Comparison of ENCODE assay signal across 8 mouse cellular contexts in the genomic region with DNA sequence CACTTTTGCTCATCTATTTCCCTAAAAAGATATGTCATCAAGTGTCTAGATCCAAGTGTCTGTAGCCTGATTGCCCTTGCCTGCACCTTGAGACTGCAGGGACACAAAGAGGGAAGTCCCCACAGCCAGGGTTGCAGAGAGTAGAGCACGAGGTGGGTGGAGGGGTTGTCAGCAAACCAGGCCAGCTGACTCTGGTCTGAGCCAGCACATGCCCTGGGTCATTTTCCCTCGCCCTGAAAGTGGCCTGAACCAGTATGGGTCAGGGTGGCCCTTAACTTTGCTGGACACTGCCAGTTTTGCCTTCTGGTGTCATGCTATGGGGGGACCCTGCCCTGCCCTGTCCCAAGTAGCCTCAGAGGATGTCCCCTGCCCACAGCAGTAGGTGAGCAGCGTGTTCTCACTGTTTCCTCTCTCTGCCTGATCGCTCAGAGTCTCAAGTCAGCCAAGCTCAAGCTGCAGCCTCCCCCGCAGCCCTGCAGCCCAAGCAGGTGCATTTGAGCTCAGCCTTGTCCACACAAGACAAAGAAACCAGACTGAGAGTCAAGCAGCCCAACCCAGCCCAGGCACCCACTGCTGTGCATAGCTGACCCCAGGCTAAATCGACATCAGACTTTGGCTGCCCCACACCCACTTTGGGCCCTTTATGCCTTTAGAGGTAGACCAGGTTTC. TPM values are rescaled to one million over a fixed set of nuclear protein-coding genes. Genes with fewer than 3 reads are reported as not detected.
DNase-seq lines count a peak whose midpoint lies in the region; ATAC-seq and TF ChIP-seq lines count a peak whose summit lies in the region.

No protein-coding gene starts in this region.

- H3K9ac ChIP-seq in forebrain, embryonic 13.5 days: no peak overlapping the region
- 0 out of 2 replicates have a peak overlapping the region, but pooled peaks have one; percentile 31 for H3K9ac ChIP-seq in intestine, postnatal 0 days (ENCODE audit: low read depth, low read length)
- H3K9ac ChIP-seq in lung, embryonic 14.5 days: peak overlapping the region; percentile 20; the same call in 1 of the 2 replicates

- ATAC-seq in forebrain, embryonic 13.5 days: no peak
- peak; percentile 34 for ATAC-seq in intestine, postnatal 0 days
- no peak for ATAC-seq in lung, embryonic 14.5 days (ENCODE audit: insufficient read depth)
- ATAC-seq in cerebellum, adult (ENCODE audit: insufficient number of reproducible peaks, low FRiP score, low TSS enrichment): no peak

- H3K9me3 ChIP-seq in forebrain, embryonic 13.5 days (replicated peaks): no peaks in the 10 kb centered on the region
- no peaks in the 10 kb centered on the region for H3K9me3 ChIP-seq in intestine, postnatal 0 days (ENCODE audit: control insufficient read depth)
- no peaks in the 10 kb centered on the region for H3K9me3 ChIP-seq in lung, embryonic 14.5 days (ENCODE audit: low read depth, low read length)

- H3K27me3 ChIP-seq in forebrain, embryonic 13.5 days: no peaks in the 10 kb centered on the region
- no peaks in the 10 kb centered on the region for H3K27me3 ChIP-seq in intestine, postnatal 0 days (replicated peaks; ENCODE audit: control insufficient read depth, insufficient read depth, low read length)
- H3K27me3 ChIP-seq in lung, embryonic 14.5 days (ENCODE audit: insufficient read depth, low read length): no peaks in the 10 kb centered on the region

- 0 out of 2 replicates have a peak, but pooled peaks cover 5% of the 10 kb centered on the region for H3K36me3 ChIP-seq in forebrain, embryonic 13.5 days (ENCODE audit: poor library complexity, severe bottlenecking)
- H3K36me3 ChIP-seq in intestine, postnatal 0 days (ENCODE audit: control insufficient read depth, insufficient read depth): peaks cover 4% of the 10 kb centered on the region; the same call in 1 of the 2 replicates
- 0 out of 2 replicates have a peak, but pooled peaks cover 8% of the 10 kb centered on the region for H3K36me3 ChIP-seq in lung, embryonic 14.5 days (ENCODE audit: insufficient read depth)

- H3K27ac ChIP-seq in forebrain, embryonic 13.5 days: peak overlapping the region; percentile 53
- H3K27ac ChIP-seq in intestine, postnatal 0 days (ENCODE audit: low read depth, low read length): peak overlapping the region; percentile 91
- peak overlapping the region; percentile 63 for H3K27ac ChIP-seq in lung, embryonic 14.5 days (ENCODE audit: low read depth)

- peak; percentile 44 for DNase-seq in gastrocnemius, postnatal 25 days
- no peak for DNase-seq in gastrocnemius, adult 18-20 months (ENCODE audit: low spot score)
- no peak for DNase-seq in lung, embryonic 14.5 days
- peak; percentile 30 to 43 for DNase-seq in spleen, postnatal 14 days (ENCODE audit: low spot score in 2 of 2)
- no peak for DNase-seq in ovary, postnatal 36 days (ENCODE audit: low spot score)

- no peak for TF ChIP-seq CTCF in intestine, postnatal 0 days (IDR thresholded peaks at IDR 0.05; ENCODE audit: low read depth)
- TF ChIP-seq CTCF in lung, embryonic 14.5 days (IDR thresholded peaks at IDR 0.05; ENCODE audit: low read depth): no peak

- H3K4me2 ChIP-seq in forebrain, embryonic 13.5 days: no peak overlapping the region
- H3K4me2 ChIP-seq in intestine, postnatal 0 days (replicated peaks; ENCODE audit: low read depth): 0 out of 2 replicates have a peak overlapping the region, but pooled peaks have one; percentile 21
- H3K4me2 ChIP-seq in lung, embryonic 14.5 days: no peak overlapping the region

- WGBS in forebrain, embryonic 13.5 days: 55% methylated on average over 6 of the region's 6 CpGs
- WGBS in intestine, postnatal 0 days: 36% methylated on average over 6 of the region's 6 CpGs
- 59% methylated on average over 6 of the region's 6 CpGs for WGBS in lung, embryonic 14.5 days

- H3K4me1 ChIP-seq in forebrain, embryonic 13.5 days: peaks cover 100% of the 10 kb centered on the region
- H3K4me1 ChIP-seq in intestine, postnatal 0 days (replicated peaks; ENCODE audit: control insufficient read depth, insufficient read depth, low read length): peaks cover 30% of the 10 kb centered on the region
- H3K4me1 ChIP-seq in lung, embryonic 14.5 days (ENCODE audit: insufficient read depth): peaks cover 37% of the 10 kb centered on the region

- no peak overlapping the region for H3K4me3 ChIP-seq in forebrain, embryonic 13.5 days
- no peak overlapping the region for H3K4me3 ChIP-seq in intestine, postnatal 0 days (ENCODE audit: low read depth, low read length)
- no peak overlapping the region for H3K4me3 ChIP-seq in lung, embryonic 14.5 days (ENCODE audit: low read depth, low read length)

RNA-seq across cellular contexts. Expression of a gene that starts 14.1 kb away (rescaled TPM):
- 10 to 100 TPM; 26.4 to 29.8 TPM for total RNA-seq in gastrocnemius, postnatal 25 days (2021)
- total RNA-seq in gastrocnemius, adult 18-20 months (2021): 10 to 100 TPM; 26.6 to 28.6 TPM
- 57.2 and 61.3 TPM in 2 replicates for polyA plus RNA-seq in forebrain, embryonic 13.5 days (2015; fragmentation: Nextera tagmentation; extraction: Ambion mirVana)
- 12.4 and 13.5 TPM in 2 replicates for polyA plus RNA-seq in intestine, postnatal 0 days (2015; fragmentation: Nextera tagmentation; extraction: Ambion mirVana)
- 33.5 TPM in 2 replicates for polyA plus RNA-seq in lung, embryonic 14.5 days (2014; fragmentation: Nextera tagmentation; extraction: Ambion mirVana)

Comparison
In these comparisons a context has a peak if more than half of its experiments do, and no peak if none do; other contexts are left out.
1. DNase-seq: peak in gastrocnemius, postnatal 25 days (single experiment) and spleen, postnatal 14 days (2 of 2); none in gastrocnemius, adult 18-20 months (single experiment), lung, embryonic 14.5 days (single experiment) and ovary, postnatal 36 days (single experiment).
2. Peak in every context shown above with its lines, with median percentiles within 50 percentile points of each other: H3K27ac ChIP-seq.